Mouse (Mus musculus) bone marrow macrophage, adult 2 months (primary cell): ENCODE data around the gene Gm49393. TPM values are rescaled to one million over a fixed set of nuclear protein-coding genes. Genes with fewer than 3 reads are reported as not detected.

Experiments
- H3K27ac ChIP-seq: 2 replicates; pipeline ENCODE4 v1.5.1; 2012; ENCODE audit warnings: low read depth, low read length; ENCODE audit not compliant: insufficient read depth
- H3K4me1 ChIP-seq: 2 replicates; pipeline ENCODE4 v1.6.1; 2012; ENCODE audit warnings: low read length; ENCODE audit not compliant: control insufficient read depth, insufficient read depth
- H3K4me3 ChIP-seq: 2 replicates; pipeline ENCODE4 v1.5.1; 2012; ENCODE audit warnings: mild to moderate bottlenecking, low read length, moderate library complexity; ENCODE audit not compliant: insufficient read depth
- CTCF ChIP-seq: IDR thresholded peaks from 2 replicates; pipeline ENCODE4 v1.5.1; 2012; ENCODE audit warnings: low read depth, mild to moderate bottlenecking, low read length, moderate library complexity
- POLR2A ChIP-seq: IDR thresholded peaks from 2 replicates; pipeline ENCODE4 v1.6.1; 2012; ENCODE audit warnings: mild to moderate bottlenecking, low read depth, low read length, borderline replicate concordance
- polyA plus RNA-seq: library from polyadenylated mRNA; stranded (reverse); fragments of >200 nt; gene quantifications from 2 replicates; pipeline ENCODE4 v1.2.4, GENCODE M21; 2012; ENCODE audit not compliant: missing spikeins, insufficient read depth, insufficient read length

The Gm49393 gene
- polyA plus RNA-seq, 1 experiment = not detected

GRCm38 (mm10) chr13:60864281-60864680 is 71.1 kb downstream of the Gm49393 start, which contains the start of gene 4930486L24Rik:
4930486L24Rik (minus strand) TSS chr13:60864475.
- H3K27ac ChIP-seq = no peak within 1 kb of the TSS
- TF ChIP-seq POLR2A (no peak), CTCF (no peak)
- H3K4me3 ChIP-seq = no peak within 1 kb of the TSS
- peaks cover 2% of the 10 kb centered on the region; the same call in 1 of the 2 replicates for H3K4me1 ChIP-seq

- Histone ChIP-seq H3K4me1 (no peaks in the 10 kb centered on the region; the same call in 1 of the 2 replicates), H3K27ac (no peak overlapping the region), H3K4me3 (no peak overlapping the region)
- TF ChIP-seq POLR2A (no peak), CTCF (no peak)
Observed at GRCm38 (mm10) chr13:60848241-60849120, 86.9 kb downstream of the Gm49393 start.

- H3K27ac ChIP-seq = no peak overlapping the region
- peaks cover 15% of the 10 kb centered on the region for H3K4me1 ChIP-seq
- no peak overlapping the region for H3K4me3 ChIP-seq
- TF ChIP-seq POLR2A = no peak
- TF ChIP-seq CTCF = no peak
Observed at GRCm38 (mm10) chr13:60843153-60843552, 92.2 kb downstream of the Gm49393 start.

GRCm38 (mm10) chr13:60842703-60843102 is 92.7 kb downstream of the Gm49393 start:
- Histone ChIP-seq H3K4me3 (no peak overlapping the region), H3K4me1 (peaks cover 15% of the 10 kb centered on the region), H3K27ac (no peak overlapping the region)
- TF ChIP-seq POLR2A = no peak
- no peak for TF ChIP-seq CTCF

- peak overlapping the region; percentile 99 for H3K27ac ChIP-seq
- no peak overlapping the region for H3K4me3 ChIP-seq
- H3K4me1 ChIP-seq = peaks cover 15% of the 10 kb centered on the region
- TF ChIP-seq POLR2A (no peak), CTCF (no peak)
Observed at GRCm38 (mm10) chr13:60839353-60839902, 96.0 kb downstream of the Gm49393 start.

- H3K4me3 ChIP-seq = no peak overlapping the region
Observed at GRCm38 (mm10) chr13:60826052-60826451, 109.3 kb downstream of the Gm49393 start.

GRCm38 (mm10) chr13:60820486-60821175 is 114.8 kb downstream of the Gm49393 start:
- TF ChIP-seq CTCF (no peak), POLR2A (no peak)

More at GRCm38 (mm10) chr13:60826052-60826451, 109.3 kb downstream of the Gm49393 start:
- TF ChIP-seq CTCF (peak; percentile 72), POLR2A (no peak)
- H3K27ac ChIP-seq = no peak overlapping the region
- 0 out of 2 replicates have a peak, but pooled peaks cover 5% of the 10 kb centered on the region for H3K4me1 ChIP-seq

GRCm38 (mm10) chr13:60819469-60819868 is 115.9 kb downstream of the Gm49393 start:
- no peak overlapping the region for H3K27ac ChIP-seq
- TF ChIP-seq POLR2A (no peak), CTCF (peak; percentile 63)
- 0 out of 2 replicates have a peak, but pooled peaks cover 2% of the 10 kb centered on the region for H3K4me1 ChIP-seq
- no peak overlapping the region for H3K4me3 ChIP-seq

More at GRCm38 (mm10) chr13:60820486-60821175, 114.8 kb downstream of the Gm49393 start:
- Histone ChIP-seq H3K27ac (no peak overlapping the region), H3K4me3 (no peak overlapping the region), H3K4me1 (0 out of 2 replicates have a peak, but pooled peaks cover 2% of the 10 kb centered on the region)

- TF ChIP-seq CTCF = no peak
- TF ChIP-seq POLR2A = no peak
- H3K4me1 ChIP-seq = no peaks in the 10 kb centered on the region
- no peak overlapping the region for H3K27ac ChIP-seq
- no peak overlapping the region for H3K4me3 ChIP-seq
Observed at GRCm38 (mm10) chr13:60813722-60814121, 121.7 kb downstream of the Gm49393 start.
